Mouse (Mus musculus) limb, embryonic 14.5 days (tissue): ENCODE measurements around the gene Stmn1. TPM values are rescaled to one million over a fixed set of nuclear protein-coding genes. Genes with fewer than 3 reads are reported as not detected.

Experiments
- ATAC-seq: fragments of 200-750 bp; cut with Nextera tagmentation; 2 replicates; pipeline ENCODE4 v1.8.0; 2017; ENCODE audit warnings: low read depth, moderate number of reproducible peaks, moderate TSS enrichment; ENCODE audit not compliant: low FRiP score
- DNase-seq: peaks from one replicate; pipeline ENCODE4 v3.0.0-alpha.2; 2015; ENCODE audit warnings: low spot score
- H3K27ac ChIP-seq: fragments of 300-500 bp; sonication (generic); replicated peaks from 2 replicates; pipeline ENCODE4 v1.5.1; 2014; ENCODE audit warnings: low read depth, mild to moderate bottlenecking, low read length, moderate library complexity, mixed read lengths
- H3K27me3 ChIP-seq: fragments of 300-500 bp; sonication (generic); 2 replicates; pipeline ENCODE4 v1.6.1; 2014; ENCODE audit warnings: low read length, mixed read lengths; ENCODE audit not compliant: control insufficient read depth, insufficient read depth
- H3K36me3 ChIP-seq: fragments of 300-500 bp; sonication (generic); 2 replicates; pipeline ENCODE4 v1.6.1; 2014; ENCODE audit warnings: mild to moderate bottlenecking, low read length, moderate library complexity, mixed read lengths; ENCODE audit not compliant: control insufficient read depth, insufficient read depth
- H3K4me1 ChIP-seq: fragments of 300-500 bp; sonication (generic); 2 replicates; pipeline ENCODE4 v1.6.1; 2014; ENCODE audit warnings: antibody characterized with exemption, low read length, mixed read lengths; ENCODE audit not compliant: control insufficient read depth, insufficient read depth
- H3K4me2 ChIP-seq: fragments of 300-500 bp; sonication (generic); replicated peaks from 2 replicates; pipeline ENCODE4 v1.6.1; 2014; ENCODE audit warnings: low read depth, mild to moderate bottlenecking, low read length, moderate library complexity; ENCODE audit not compliant: severe bottlenecking
- H3K4me3 ChIP-seq: fragments of 300-500 bp; sonication (generic); replicated peaks from 2 replicates; pipeline ENCODE4 v1.5.1; 2014; ENCODE audit warnings: low read length
- H3K9ac ChIP-seq: fragments of 300-500 bp; sonication (generic); 2 replicates; pipeline ENCODE4 v1.6.1; 2014; ENCODE audit warnings: mild to moderate bottlenecking, low read depth, low read length, moderate library complexity; ENCODE audit not compliant: severe bottlenecking
- H3K9me3 ChIP-seq: fragments of 300-500 bp; sonication (generic); 2 replicates; pipeline ENCODE4 v1.6.1; 2016; ENCODE audit warnings: low read length; ENCODE audit not compliant: control insufficient read depth
- POLR2A ChIP-seq: fragments of 200-500 bp; IDR thresholded peaks from 2 replicates; pipeline ENCODE4 v1.8.0; 2012; ENCODE audit warnings: inconsistent platforms, mild to moderate bottlenecking, moderate library complexity, borderline replicate concordance; ENCODE audit not compliant: insufficient read depth, insufficient read length; ENCODE audit errors: extremely low read depth
- WGBS: fragments of 180-500 bp; shearing (Covaris S2); extraction: QIAGEN DNeasy Blood & Tissue Kit; methylation state at CpG from one replicate; pipeline ENCODE4 v1.1.7; 2014; 5-methylcytosine and 5-hydroxymethylcytosine counted together
- polyA plus RNA-seq, 2 experiments: library from polyadenylated mRNA; depleted of rRNA in 1 of 2; stranded (reverse) in 1 of 2; unstranded in 1 of 2; fragments of >200 nt; fragmentation: Nextera tagmentation in 1 of 2; extraction: Ambion mirVana in 1 of 2; gene quantifications; 2 replicates each; pipeline versions ENCODE4 v1.2.1 to v1.2.3; 2012 to 2014

The Stmn1 gene
- polyA plus RNA-seq, 2 experiments, result 428 to 1,273 TPM

- no peaks in the 10 kb centered on the region for H3K9me3 ChIP-seq
- TF ChIP-seq POLR2A, result no peak
- H3K9ac ChIP-seq, result no peak overlapping the region
- 68% methylated on average over 6 of the region's 6 CpGs for WGBS
- no peaks in the 10 kb centered on the region for H3K4me1 ChIP-seq
- no peaks in the 10 kb centered on the region for H3K36me3 ChIP-seq
- no peak overlapping the region for H3K4me3 ChIP-seq
- H3K27ac ChIP-seq, result no peak overlapping the region
- no peak for DNase-seq
- no peak overlapping the region for H3K4me2 ChIP-seq
- no peaks in the 10 kb centered on the region for H3K27me3 ChIP-seq
- ATAC-seq, result no peak
Measured at GRCm38 (mm10) chr4:134483078-134483688, 15.1 kb downstream of the Stmn1 start.

GRCm38 (mm10) chr4:134483696-134484095 is 15.6 kb downstream of the Stmn1 start:
- no peak overlapping the region for H3K27ac ChIP-seq

GRCm38 (mm10) chr4:134484231-134484630 is 16.1 kb downstream of the Stmn1 start:
- H3K27ac ChIP-seq, result no peak overlapping the region
- H3K9me3 ChIP-seq, result no peaks in the 10 kb centered on the region
- DNase-seq, result no peak
- no peaks in the 10 kb centered on the region for H3K4me1 ChIP-seq
- no peak overlapping the region for H3K4me3 ChIP-seq
- ATAC-seq, result no peak
- no peak for TF ChIP-seq POLR2A
- 80% methylated on average over 10 of the region's 10 CpGs for WGBS
- no peak overlapping the region for H3K4me2 ChIP-seq
- H3K9ac ChIP-seq, result no peak overlapping the region
- H3K36me3 ChIP-seq, result no peaks in the 10 kb centered on the region
- H3K27me3 ChIP-seq, result no peaks in the 10 kb centered on the region

More at GRCm38 (mm10) chr4:134483696-134484095, 15.6 kb downstream of the Stmn1 start:
- Histone ChIP-seq H3K9me3 (no peaks in the 10 kb centered on the region), H3K9ac (no peak overlapping the region), H3K36me3 (no peaks in the 10 kb centered on the region), H3K4me2 (no peak overlapping the region), H3K4me1 (no peaks in the 10 kb centered on the region), H3K27me3 (no peaks in the 10 kb centered on the region), H3K4me3 (no peak overlapping the region)
- ATAC-seq, result no peak
- no peak for TF ChIP-seq POLR2A
- WGBS, result 51% methylated on average over 6 of the region's 6 CpGs
- no peak for DNase-seq

- Histone ChIP-seq H3K27me3 (no peaks in the 10 kb centered on the region), H3K4me2 (no peak overlapping the region), H3K9ac (no peak overlapping the region), H3K4me1 (no peaks in the 10 kb centered on the region), H3K36me3 (no peaks in the 10 kb centered on the region), H3K9me3 (no peaks in the 10 kb centered on the region), H3K27ac (no peak overlapping the region), H3K4me3 (no peak overlapping the region)
- no peak for DNase-seq
- no peak for ATAC-seq
- 88% methylated on average over 5 of the region's 5 CpGs for WGBS
- no peak for TF ChIP-seq POLR2A
Measured at GRCm38 (mm10) chr4:134485151-134485900, 17.2 kb downstream of the Stmn1 start.

- H3K27ac ChIP-seq, result no peak overlapping the region
- no peaks in the 10 kb centered on the region for H3K36me3 ChIP-seq
- ATAC-seq (no peak), DNase-seq (no peak)
- WGBS, result 90% methylated on average over 5 of the region's 5 CpGs
- H3K4me3 ChIP-seq, result no peak overlapping the region
- no peak overlapping the region for H3K4me2 ChIP-seq
- H3K27me3 ChIP-seq, result no peaks in the 10 kb centered on the region
- TF ChIP-seq POLR2A, result no peak
- H3K9ac ChIP-seq, result no peak overlapping the region
- H3K9me3 ChIP-seq, result no peaks in the 10 kb centered on the region
- H3K4me1 ChIP-seq, result no peaks in the 10 kb centered on the region
Measured at GRCm38 (mm10) chr4:134488211-134488610, 20.1 kb downstream of the Stmn1 start.
